Mouse (Mus musculus): ENCODE results near the gene Rnf157. TPM values are rescaled to one million over a fixed set of nuclear protein-coding genes. Genes with fewer than 3 reads are reported as not detected.
A peak's percentile ranks its signal among the peaks of the same experiment; 100 is the strongest.
"Not testable (repeated sequence)": the region's sequence is repeated elsewhere in the genome, so short reads cannot be mapped to it uniquely, and the experiment has no call there.

Gene Rnf157
- polyA plus RNA-seq, 1 experiment from 2014 or later = 85.4 TPM

GRCm38 (mm10) chr11:116412028-116412827 lies 604 bp downstream of the Rnf157 start:
- under 1% methylated on average over 66 of the region's 76 CpGs for WGBS
- Histone ChIP-seq H3K27me3 (replicated peaks) (no peaks in the 10 kb centered on the region), H3K27ac (replicated peaks) (peak overlapping the region; percentile 98), H3K9ac (replicated peaks) (peak overlapping the region; percentile 98), H3K9me3 (replicated peaks) (no peaks in the 10 kb centered on the region), H3K4me2 (peak overlapping the region; percentile 93), H3K4me3 (replicated peaks) (peak overlapping the region; percentile 87), H3K4me1 (peaks cover 25% of the 10 kb centered on the region), H3K36me3 (no peaks in the 10 kb centered on the region)
- peak; percentile 39 for ATAC-seq (ENCODE audit: low FRiP score)

- 11% methylated on average over 6 of the region's 6 CpGs for WGBS
- H3K27me3 ChIP-seq (replicated peaks) = no peaks in the 10 kb centered on the region
- ATAC-seq (ENCODE audit: low FRiP score) = no peak
These were observed 1.2 kb downstream of the Rnf157 start for GRCm38 (mm10) chr11:116411582-116411981.

GRCm38 (mm10) chr11:116410415-116410814 lies 2.4 kb downstream of the Rnf157 start:
- Histone ChIP-seq H3K4me2 (peak overlapping the region; percentile 93), H3K4me1 (peaks cover 25% of the 10 kb centered on the region), H3K4me3 (replicated peaks) (peak overlapping the region; percentile 87; the same call in 1 of the 2 replicates)
- H3K27me3 ChIP-seq (replicated peaks); H3K36me3 ChIP-seq; H3K9me3 ChIP-seq (replicated peaks); H3K9ac ChIP-seq (replicated peaks); H3K27ac ChIP-seq (replicated peaks); ATAC-seq (ENCODE audit: low FRiP score): not testable (repeated sequence)
- WGBS = 92% methylated on average over 4 of the region's 4 CpGs

More at GRCm38 (mm10) chr11:116411582-116411981, 1.2 kb downstream of the Rnf157 start:
- Histone ChIP-seq H3K9ac (replicated peaks) (peak overlapping the region; percentile 98), H3K4me2 (peak overlapping the region; percentile 93), H3K9me3 (replicated peaks) (no peaks in the 10 kb centered on the region), H3K36me3 (no peaks in the 10 kb centered on the region), H3K27ac (replicated peaks) (peak overlapping the region; percentile 98; the same call in 1 of the 2 replicates), H3K4me3 (replicated peaks) (peak overlapping the region; percentile 87), H3K4me1 (peaks cover 25% of the 10 kb centered on the region)

GRCm38 (mm10) chr11:116409008-116409407 lies 3.8 kb downstream of the Rnf157 start:
- Histone ChIP-seq H3K4me2 (no peak overlapping the region), H3K4me3 (replicated peaks) (no peak overlapping the region), H3K36me3 (peaks cover 4% of the 10 kb centered on the region), H3K27me3 (replicated peaks) (no peaks in the 10 kb centered on the region), H3K9me3 (replicated peaks) (no peaks in the 10 kb centered on the region), H3K9ac (replicated peaks) (no peak overlapping the region), H3K4me1 (peaks cover 25% of the 10 kb centered on the region), H3K27ac (replicated peaks) (no peak overlapping the region)
- ATAC-seq (ENCODE audit: low FRiP score) = no peak
- 92% methylated on average over 3 of the region's 3 CpGs for WGBS

- H3K4me1 ChIP-seq = peaks cover 14% of the 10 kb centered on the region
- no peak overlapping the region for H3K4me3 ChIP-seq (replicated peaks)
- WGBS = 95% methylated on average over 16 of the region's 16 CpGs
- ATAC-seq (ENCODE audit: low FRiP score) = no peak
- H3K27me3 ChIP-seq (replicated peaks) = no peaks in the 10 kb centered on the region
- no peak overlapping the region for H3K9ac ChIP-seq (replicated peaks)
- H3K27ac ChIP-seq (replicated peaks) = no peak overlapping the region
- no peak overlapping the region for H3K4me2 ChIP-seq
- peaks cover 13% of the 10 kb centered on the region for H3K36me3 ChIP-seq
- H3K9me3 ChIP-seq (replicated peaks) = no peaks in the 10 kb centered on the region
These were observed 6.6 kb downstream of the Rnf157 start for GRCm38 (mm10) chr11:116406231-116406728.

- WGBS = 91% methylated on average over 4 of the region's 4 CpGs
- Histone ChIP-seq H3K4me3 (replicated peaks) (no peak overlapping the region), H3K4me2 (no peak overlapping the region), H3K27me3 (replicated peaks) (no peaks in the 10 kb centered on the region), H3K36me3 (peaks cover 13% of the 10 kb centered on the region), H3K9ac (replicated peaks) (no peak overlapping the region), H3K4me1 (peaks cover 10% of the 10 kb centered on the region), H3K9me3 (replicated peaks) (no peaks in the 10 kb centered on the region), H3K27ac (replicated peaks) (no peak overlapping the region)
- no peak for ATAC-seq (ENCODE audit: low FRiP score)
These were observed 7.2 kb downstream of the Rnf157 start for GRCm38 (mm10) chr11:116405601-116406000.

- Histone ChIP-seq H3K4me2 (no peak overlapping the region), H3K27me3 (replicated peaks) (no peaks in the 10 kb centered on the region), H3K9ac (replicated peaks) (no peak overlapping the region), H3K4me1 (peaks cover 14% of the 10 kb centered on the region; the same call in 1 of the 2 replicates), H3K36me3 (peaks cover 19% of the 10 kb centered on the region), H3K27ac (replicated peaks) (no peak overlapping the region; the same call in 1 of the 2 replicates), H3K9me3 (replicated peaks) (no peaks in the 10 kb centered on the region), H3K4me3 (replicated peaks) (no peak overlapping the region)
- WGBS = 38% methylated on average over 4 of the region's 4 CpGs
- no peak for ATAC-seq (ENCODE audit: low FRiP score)
These were observed 12.3 kb downstream of the Rnf157 start for GRCm38 (mm10) chr11:116400560-116400959.

- no peak for ATAC-seq (ENCODE audit: low FRiP score)
- Histone ChIP-seq H3K27me3 (replicated peaks) (no peaks in the 10 kb centered on the region), H3K9ac (replicated peaks) (no peak overlapping the region), H3K9me3 (replicated peaks) (no peaks in the 10 kb centered on the region), H3K4me1 (peaks cover 14% of the 10 kb centered on the region; the same call in 1 of the 2 replicates), H3K27ac (replicated peaks) (no peak overlapping the region), H3K36me3 (peaks cover 16% of the 10 kb centered on the region), H3K4me3 (replicated peaks) (no peak overlapping the region), H3K4me2 (no peak overlapping the region)
- 69% methylated on average over 11 of the region's 11 CpGs for WGBS
These were observed 14.5 kb downstream of the Rnf157 start for GRCm38 (mm10) chr11:116398348-116398677.

- Histone ChIP-seq H3K9me3 (replicated peaks) (no peaks in the 10 kb centered on the region), H3K27ac (replicated peaks) (no peak overlapping the region), H3K4me1 (peaks cover 14% of the 10 kb centered on the region; the same call in 1 of the 2 replicates), H3K27me3 (replicated peaks) (no peaks in the 10 kb centered on the region), H3K4me3 (replicated peaks) (no peak overlapping the region), H3K9ac (replicated peaks) (no peak overlapping the region), H3K36me3 (peaks cover 13% of the 10 kb centered on the region), H3K4me2 (no peak overlapping the region)
- 78% methylated on average over 8 of the region's 8 CpGs for WGBS
- no peak for ATAC-seq (ENCODE audit: low FRiP score)
These were observed 15.1 kb downstream of the Rnf157 start for GRCm38 (mm10) chr11:116397517-116398347.

- Histone ChIP-seq H3K4me1 (peaks cover 14% of the 10 kb centered on the region; the same call in 1 of the 2 replicates), H3K9me3 (replicated peaks) (no peaks in the 10 kb centered on the region), H3K27ac (replicated peaks) (no peak overlapping the region), H3K9ac (replicated peaks) (no peak overlapping the region), H3K27me3 (replicated peaks) (no peaks in the 10 kb centered on the region), H3K4me2 (no peak overlapping the region), H3K4me3 (replicated peaks) (no peak overlapping the region), H3K36me3 (peaks cover 13% of the 10 kb centered on the region)
- ATAC-seq (ENCODE audit: low FRiP score) = no peak
- WGBS = 91% methylated on average over 3 of the region's 3 CpGs
These were observed 15.9 kb downstream of the Rnf157 start for GRCm38 (mm10) chr11:116396934-116397330.

- Histone ChIP-seq H3K27ac (replicated peaks) (no peak overlapping the region), H3K4me2 (no peak overlapping the region), H3K4me3 (replicated peaks) (no peak overlapping the region), H3K4me1 (peaks cover 10% of the 10 kb centered on the region; the same call in 1 of the 2 replicates), H3K27me3 (replicated peaks) (no peaks in the 10 kb centered on the region), H3K9me3 (replicated peaks) (no peaks in the 10 kb centered on the region), H3K36me3 (peaks cover 13% of the 10 kb centered on the region), H3K9ac (replicated peaks) (no peak overlapping the region)
- 90% methylated on average over 11 of the region's 11 CpGs for WGBS
- ATAC-seq (ENCODE audit: low FRiP score) = no peak
These were observed 16.4 kb downstream of the Rnf157 start for GRCm38 (mm10) chr11:116396276-116396933.

Data from neural tube, embryonic 15.5 days (tissue).